Mouse (Mus musculus) layer of hippocampus, adult 11-12 months (tissue): ENCODE results near the gene Rnaseh2a.

ENCODE experiments used
- DNase-seq: peaks from one replicate; pipeline ENCODE4 v3.0.0; 2022; ENCODE audit warnings: low spot score

The Rnaseh2a gene

GRCm38 (mm10) chr8:84967532-84968304 is 1.8 kb downstream of the Rnaseh2a start:
- no peak for DNase-seq

GRCm38 (mm10) chr8:84966603-84967002 is 3.0 kb downstream of the Rnaseh2a start:
- DNase-seq: no peak

GRCm38 (mm10) chr8:84965731-84966291 is 3.8 kb downstream of the Rnaseh2a start:
- peak; percentile 95 for DNase-seq

- DNase-seq: no peak
These were observed 5.6 kb downstream of the Rnaseh2a start for GRCm38 (mm10) chr8:84963952-84964351.

DNA sequence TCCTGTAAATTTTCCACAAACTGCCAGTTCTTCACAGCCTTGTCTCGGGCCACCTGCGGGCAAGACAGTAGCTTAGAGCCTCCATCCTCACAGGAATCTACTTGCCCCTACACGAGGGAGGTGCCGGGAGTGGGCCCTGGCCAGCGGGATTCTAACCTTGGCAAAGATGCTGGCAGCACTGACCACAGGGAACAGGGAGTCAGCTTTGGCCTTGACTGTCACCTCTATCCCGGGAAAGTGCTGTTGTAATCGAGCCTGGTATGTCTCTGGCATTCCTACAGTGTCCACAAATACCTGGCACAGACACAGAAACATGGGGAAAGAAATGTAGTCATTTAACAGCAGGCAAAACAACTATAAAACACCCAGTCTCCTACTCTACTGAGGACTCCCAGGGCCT is 9.8 kb downstream of the Rnaseh2a start:
- no peak for DNase-seq

GRCm38 (mm10) chr8:84956768-84957167 is 12.8 kb downstream of the Rnaseh2a start:
- DNase-seq: peak; percentile 81

DNA sequence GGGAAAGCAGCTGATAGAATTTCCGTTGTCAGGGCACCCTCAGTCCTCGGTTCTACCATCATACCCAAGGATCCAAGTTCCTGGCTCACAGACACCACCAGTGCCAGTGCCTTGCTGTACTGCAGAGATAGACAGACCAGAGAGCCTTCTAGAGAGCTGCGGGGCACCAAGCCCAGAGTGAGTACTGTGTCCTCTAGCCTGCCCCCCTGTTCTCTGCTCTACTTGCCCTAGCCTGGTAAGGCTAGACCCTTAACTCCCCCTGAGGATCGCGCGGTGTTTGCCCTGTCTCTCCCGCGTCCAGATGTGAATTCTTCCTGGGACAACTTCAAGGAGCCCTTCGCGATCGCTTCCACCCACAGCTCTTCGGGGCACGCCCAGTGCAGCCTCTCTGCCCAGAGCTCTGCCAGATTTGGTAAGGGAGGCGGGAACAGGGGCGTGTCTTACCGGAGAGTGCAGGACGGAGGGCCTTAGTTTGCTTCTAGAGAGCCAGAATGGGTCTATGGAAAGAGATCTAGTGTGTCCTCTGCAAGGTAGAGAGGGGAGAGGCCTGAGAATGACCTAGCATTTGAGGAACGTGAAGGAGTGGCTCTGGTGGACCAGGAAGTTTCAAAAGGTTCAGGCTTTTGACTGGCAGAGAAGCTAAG is 16.8 kb downstream of the Rnaseh2a start:
- peak; percentile 26 for DNase-seq

DNA sequence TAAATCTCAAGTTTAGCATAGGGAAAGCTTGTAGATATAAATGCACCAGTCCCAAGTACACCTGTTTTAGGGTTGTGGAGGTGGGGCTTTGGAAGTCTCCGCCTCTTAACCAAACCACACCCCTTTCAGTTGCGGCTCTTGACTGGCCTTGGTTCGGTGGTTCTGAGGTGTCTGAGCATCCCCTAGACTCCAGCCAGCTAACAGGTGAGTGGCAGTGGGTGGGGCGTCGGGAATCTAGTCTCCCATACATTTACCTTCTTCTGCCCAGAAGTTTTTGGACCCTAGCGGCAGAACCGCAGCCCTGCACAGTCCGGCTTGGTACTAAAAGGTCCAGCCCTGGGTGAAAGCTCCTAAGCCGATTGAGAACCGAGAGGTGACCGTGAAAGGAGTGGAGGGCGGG is 19.8 kb downstream of the Rnaseh2a start:
- DNase-seq: no peak

DNA sequence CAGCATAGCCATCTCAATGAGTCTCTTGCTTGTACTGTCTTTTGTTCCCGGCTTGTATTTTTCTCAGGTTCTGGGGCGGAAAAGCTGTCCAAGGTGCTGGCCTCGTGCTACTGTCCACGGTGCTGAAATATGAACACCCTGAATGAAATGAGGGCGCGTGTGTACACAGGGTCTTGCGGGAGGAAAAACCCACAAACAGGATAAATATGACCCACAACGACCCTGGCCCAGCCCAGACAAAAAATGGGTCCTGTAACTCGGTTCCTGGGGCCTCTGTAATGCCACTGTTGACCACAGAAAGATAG is 22.4 kb downstream of the Rnaseh2a start:
- no peak for DNase-seq

- DNase-seq: no peak
These were observed 22.9 kb downstream of the Rnaseh2a start, which contains the start of gene Rtbdn for GRCm38 (mm10) chr8:84946528-84947240. Gene Rtbdn (plus strand): TSS chr8:84946991.

DNA sequence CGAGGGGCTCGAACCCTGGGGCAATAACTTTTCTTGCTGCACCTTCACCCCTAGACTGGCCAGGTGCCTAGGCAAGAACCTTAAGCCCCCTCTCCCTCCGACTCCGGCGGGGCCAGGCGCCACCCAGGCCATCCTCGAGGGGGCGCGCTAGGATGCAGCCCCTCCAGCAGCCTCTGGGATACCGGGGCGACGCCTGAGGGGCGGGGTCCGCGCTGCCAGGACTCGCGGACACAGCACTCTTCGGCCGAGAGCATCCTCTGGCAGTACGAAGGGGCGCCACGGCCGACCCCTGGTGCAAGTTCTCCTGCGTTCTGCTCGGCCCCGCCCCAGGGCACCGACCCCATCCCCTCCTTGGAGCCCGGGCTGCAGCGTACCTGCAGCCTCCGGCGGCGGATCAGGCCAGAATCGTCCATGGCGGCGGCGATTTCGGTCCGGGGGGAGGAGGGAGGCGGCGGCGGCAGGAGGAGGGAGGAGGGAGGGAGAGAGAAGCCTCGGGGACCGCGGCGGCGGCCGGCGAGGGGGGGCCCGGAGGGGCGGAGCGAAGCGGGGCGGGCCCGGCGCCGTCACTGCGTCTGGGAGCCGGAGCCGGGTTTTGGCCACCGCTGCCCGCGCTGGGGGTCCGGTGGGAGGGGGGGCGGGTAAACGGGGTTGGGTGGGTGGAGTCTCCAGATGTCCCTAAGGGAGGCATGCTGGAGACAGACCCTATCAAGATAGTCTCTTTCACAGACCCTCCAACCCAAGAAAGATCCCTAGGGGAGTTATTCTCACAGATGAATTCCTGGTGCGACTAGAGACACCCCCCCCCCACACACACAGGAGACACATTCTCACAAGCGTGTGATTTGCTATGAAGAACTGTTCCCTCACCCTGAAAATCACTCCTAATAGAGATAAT is 23.7 kb downstream of the Rnaseh2a start:
- peak; percentile 46 for DNase-seq

DNA sequence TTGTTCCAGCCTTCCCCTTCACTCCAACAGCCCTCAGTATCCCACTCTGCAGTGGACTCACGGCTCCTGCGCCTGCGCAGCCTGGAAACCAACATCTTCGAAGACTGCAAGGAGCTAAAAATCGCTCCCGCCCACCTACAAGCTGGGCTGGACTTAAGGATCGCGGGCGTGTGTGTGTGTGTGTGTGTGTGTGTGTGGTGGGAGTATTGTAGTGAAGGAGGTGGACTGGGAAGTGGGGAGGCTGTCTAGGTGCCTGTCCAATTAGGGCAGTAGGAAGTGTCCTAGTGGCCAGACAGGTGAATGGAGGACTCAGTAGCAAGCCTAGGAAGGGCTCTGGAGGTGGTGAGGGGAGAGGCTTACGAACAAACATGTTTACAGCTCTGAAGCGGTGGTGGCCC is 24.3 kb downstream of the Rnaseh2a start:
- peak; percentile 70 for DNase-seq

DNA sequence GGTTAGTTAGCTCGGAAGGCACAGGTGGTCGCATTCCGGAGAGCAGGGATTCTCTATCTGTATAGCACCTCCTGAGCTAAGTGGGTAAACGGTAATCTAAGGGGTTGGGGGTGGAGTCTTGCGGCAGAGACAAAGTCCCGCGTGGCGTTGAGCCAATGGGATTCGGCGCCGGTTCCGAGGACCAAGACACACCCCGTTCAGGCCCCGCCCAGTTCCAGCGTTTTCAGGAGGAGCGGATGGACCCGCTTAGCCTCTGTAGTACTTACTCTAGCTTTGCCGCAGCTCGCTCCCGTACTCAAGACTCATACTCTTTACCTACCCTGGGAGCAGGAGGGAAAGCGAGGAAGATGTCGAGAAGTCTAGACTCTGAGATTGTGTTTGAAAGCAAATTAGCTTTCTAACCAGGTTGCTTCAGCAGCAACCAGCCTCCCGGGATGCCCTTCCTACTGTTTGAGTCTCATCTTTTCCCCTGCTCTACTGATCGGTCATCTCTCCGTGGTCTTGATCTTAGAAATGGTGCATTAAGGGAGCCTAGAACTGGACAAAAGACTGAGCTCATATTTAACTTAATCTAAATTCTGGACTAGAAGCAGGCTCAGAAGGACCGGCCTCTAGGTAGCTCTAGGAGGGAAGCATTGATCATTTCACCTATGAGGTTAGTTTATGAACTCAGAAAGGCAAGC is 24.9 kb downstream of the Rnaseh2a start:
- peak; percentile 64 for DNase-seq

- no peak for DNase-seq
These were observed 25.9 kb downstream of the Rnaseh2a start for GRCm38 (mm10) chr8:84943699-84944098.

DNA sequence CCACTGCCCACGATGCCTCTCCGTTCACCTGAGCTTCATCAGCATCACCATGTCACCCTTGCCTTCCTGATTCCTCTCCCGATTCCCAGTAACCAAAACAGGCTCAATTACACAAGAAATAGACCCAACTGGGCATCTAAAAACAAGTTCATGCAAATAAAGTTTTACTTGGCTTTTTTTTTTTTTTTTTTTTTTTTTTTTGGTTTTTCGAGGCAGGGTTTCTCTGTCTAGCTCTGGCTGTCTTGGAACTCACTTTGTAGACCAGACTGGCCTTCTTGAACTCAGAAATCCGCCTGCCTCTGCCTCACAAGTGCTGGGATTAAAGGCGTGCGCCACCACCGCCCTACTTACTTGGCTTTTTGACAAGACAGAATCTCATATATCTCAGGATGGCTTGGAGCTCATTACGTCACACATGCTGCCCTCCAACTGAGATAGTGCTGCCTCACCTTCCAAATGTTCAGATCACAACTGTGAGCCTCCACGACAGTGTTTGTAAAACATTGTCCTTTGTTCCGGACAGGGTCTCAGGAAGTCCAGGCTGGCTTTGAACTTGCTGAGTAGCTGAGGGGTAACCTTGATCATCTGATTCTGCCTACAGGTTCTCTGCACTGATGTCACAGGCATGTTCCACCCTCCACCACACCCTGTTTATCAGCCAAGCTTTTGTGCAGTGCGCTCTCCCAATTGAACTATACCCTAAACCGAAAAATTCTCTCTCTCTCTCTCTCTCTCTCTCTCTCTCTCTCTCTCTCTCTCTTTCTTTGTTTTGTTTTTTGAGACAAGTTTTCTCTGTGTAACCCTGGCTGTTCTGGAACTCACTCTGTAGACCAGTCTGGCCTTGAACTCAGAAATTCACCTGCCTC is 31.7 kb downstream of the Rnaseh2a start:
- DNase-seq: no peak

DNA sequence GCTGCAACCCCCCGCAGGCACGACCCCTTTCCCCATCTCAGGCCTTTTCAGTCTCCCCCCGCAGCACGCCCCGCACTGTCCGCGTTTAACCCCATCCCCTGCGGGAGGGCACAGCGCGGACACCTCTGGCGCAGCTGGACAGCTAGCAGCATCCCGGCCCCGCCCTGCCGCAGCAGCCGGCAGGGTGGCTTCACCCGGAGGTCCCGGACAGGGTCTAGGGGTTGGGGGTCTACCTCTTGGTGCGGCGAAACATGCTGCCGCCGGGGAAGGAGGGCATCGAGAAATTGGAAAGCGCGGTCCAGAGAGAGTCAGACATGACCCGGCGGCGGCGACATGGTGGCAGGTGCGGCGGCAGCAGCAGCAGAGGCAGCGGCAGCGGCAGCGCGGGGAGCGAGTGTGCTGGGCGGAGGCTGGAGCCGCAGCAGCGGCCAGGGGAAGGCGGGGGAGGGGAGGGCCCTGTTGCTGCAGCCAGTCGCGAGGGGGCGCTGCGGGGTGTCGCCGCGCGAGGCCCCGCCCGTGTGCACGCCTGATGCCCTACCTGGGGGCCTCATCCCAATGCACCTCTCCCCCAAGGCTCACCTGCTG is 32.5 kb downstream of the Rnaseh2a start, which contains the start of gene Mast1:
Gene Mast1, minus strand, starts transcription at position 398 of the 585 bp plus-strand sequence.
- DNase-seq: peak; percentile 58

DNA sequence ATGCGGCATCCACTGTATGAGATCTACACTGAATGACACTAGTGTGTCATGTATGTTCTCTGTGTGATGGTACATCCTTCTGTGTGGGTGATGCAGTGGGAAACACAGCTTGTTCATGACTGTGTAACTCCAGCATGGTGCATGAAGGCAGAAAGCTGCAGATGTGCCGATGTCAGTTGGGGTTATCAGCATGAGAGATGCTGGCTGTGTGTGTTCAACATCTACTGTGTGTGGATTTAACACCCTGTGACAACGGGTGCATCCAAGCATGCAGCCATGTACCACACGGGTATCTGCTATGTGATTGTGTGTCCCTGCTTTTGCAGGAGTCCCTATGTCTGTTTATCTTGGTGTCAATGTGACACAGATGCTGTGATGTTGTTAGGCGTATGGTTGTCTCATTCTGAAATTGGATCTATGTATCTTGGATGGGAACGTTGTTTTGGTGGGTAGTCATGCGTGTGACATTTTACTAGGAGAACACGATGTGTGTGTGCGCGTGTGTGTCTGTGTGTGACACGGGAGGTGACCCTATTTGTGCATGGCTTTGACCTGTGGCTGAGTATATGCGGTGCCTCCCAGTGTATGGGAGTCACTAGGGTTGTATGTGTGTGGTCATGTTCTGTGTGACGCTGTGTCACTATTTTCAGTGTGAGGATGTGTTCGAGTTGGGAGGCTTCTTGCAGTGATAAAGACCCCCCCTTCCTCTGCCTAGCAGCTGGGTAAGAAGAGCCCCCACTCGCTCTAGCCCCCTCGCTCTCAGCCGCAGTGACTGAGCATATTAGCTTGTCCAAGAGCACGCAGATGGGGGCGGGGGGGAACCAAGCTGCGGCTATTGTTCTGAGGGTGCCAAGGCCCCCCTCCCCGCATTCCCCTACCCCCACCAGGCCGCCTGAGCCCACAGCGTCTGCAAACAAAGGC is 33.3 kb downstream of the Rnaseh2a start:
- no peak for DNase-seq

GRCm38 (mm10) chr8:84935489-84935888 is 34.1 kb downstream of the Rnaseh2a start:
- peak; percentile 17 for DNase-seq

GRCm38 (mm10) chr8:84934860-84935259 is 34.7 kb downstream of the Rnaseh2a start:
- peak; percentile 36 for DNase-seq
